Mouse (Mus musculus): Measurements from ENCODE around the gene Samd11.

GRCm38 (mm10) chr4:156202462-156202893 lies 53.0 kb downstream of the Samd11 start:
- TF ChIP-seq CTCF (IDR thresholded peaks at IDR 0.05; ENCODE audit: extremely low read depth, insufficient read depth, insufficient read length, insufficient replicate concordance) (no peak), POLR2A (IDR thresholded peaks at IDR 0.05; ENCODE audit: low read depth, low read length) (no peak)

Data from spleen, adult 2 months (tissue).